Mouse (Mus musculus): ENCODE data around the gene Bag6. TPM values are rescaled to one million over a fixed set of nuclear protein-coding genes. Genes with fewer than 3 reads are reported as not detected.
"Not testable (repeated sequence)": the region's sequence is repeated elsewhere in the genome, so short reads cannot be mapped to it uniquely, and the experiment has no call there.

Gene Bag6
- polyA plus RNA-seq, 1 experiment from 2014 or later, result 73.6 TPM

DNA sequence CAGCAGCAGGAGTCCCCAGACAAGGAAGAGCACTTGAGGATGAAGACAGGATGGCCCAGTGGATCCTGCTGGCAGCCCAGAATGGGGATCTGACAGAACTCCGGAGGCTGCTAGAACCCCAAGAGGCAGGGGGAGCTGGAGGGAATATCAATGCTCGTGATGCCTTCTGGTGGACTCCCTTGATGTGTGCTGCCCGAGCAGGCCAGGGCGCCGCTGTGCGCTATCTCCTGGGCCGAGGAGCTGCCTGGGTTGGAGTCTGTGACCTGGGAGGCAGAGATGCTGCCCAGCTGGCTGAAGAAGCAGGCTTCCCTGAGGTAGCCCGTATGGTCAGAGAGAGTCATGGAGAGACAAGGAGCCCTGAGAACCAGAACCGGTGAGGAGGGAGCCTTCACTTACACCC lies 11.7 kb upstream of the Bag6 start:
- not testable (repeated sequence) for H3K36me3 ChIP-seq (ENCODE audit: control insufficient read depth, insufficient read depth, low read length); H3K4me2 ChIP-seq; DNase-seq (ENCODE audit: low spot score); H3K27ac ChIP-seq (ENCODE audit: low read depth, low read length); H3K9me3 ChIP-seq (ENCODE audit: control insufficient read depth, low read length); H3K27me3 ChIP-seq (replicated peaks; ENCODE audit: control insufficient read depth, insufficient read depth, low read length); H3K9ac ChIP-seq (ENCODE audit: low read depth, low read length); H3K4me3 ChIP-seq (ENCODE audit: low read depth, low read length); ATAC-seq (replicated peaks; ENCODE audit: low FRiP score)
- H3K4me1 ChIP-seq (replicated peaks; ENCODE audit: control insufficient read depth, insufficient read depth, low read length), result peaks cover 26% of the 10 kb centered on the region
- 88% methylated on average over 9 of the region's 9 CpGs for WGBS

DNA sequence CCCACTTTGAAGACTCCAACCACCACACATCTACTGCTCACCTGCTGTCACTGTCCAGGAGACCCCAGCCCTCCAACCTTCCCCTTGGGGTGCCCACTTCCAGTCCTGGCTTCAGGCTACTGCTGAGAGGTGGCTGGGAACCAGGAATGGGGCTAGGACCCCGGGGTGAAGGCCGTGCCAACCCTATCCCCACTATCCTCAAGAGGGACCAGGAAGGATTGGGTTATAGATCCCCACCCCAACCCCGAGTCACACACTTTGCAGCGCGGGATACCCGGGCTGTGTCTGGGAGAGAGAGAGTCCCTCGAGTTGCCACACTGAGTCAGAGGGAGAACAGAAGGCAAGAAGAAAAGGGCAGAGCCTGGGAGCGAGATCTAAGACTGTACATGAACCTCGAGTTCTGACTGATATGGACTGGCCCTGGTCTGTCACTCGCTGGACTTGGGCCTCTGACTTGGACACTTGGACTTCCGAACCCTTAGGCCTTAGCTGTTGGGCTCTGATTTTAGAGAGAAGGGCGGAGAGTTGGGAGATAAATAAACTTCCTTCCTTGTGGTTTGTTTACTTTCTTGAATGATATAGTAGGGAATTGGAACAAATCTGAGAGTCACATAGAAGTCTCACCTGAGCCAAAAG lies 10.6 kb upstream of the Bag6 start:
- not testable (repeated sequence) for H3K36me3 ChIP-seq (ENCODE audit: control insufficient read depth, insufficient read depth, low read length); ATAC-seq (replicated peaks; ENCODE audit: low FRiP score); H3K9ac ChIP-seq (ENCODE audit: low read depth, low read length); H3K9me3 ChIP-seq (ENCODE audit: control insufficient read depth, low read length); H3K4me2 ChIP-seq; H3K27ac ChIP-seq (ENCODE audit: low read depth, low read length); DNase-seq (ENCODE audit: low spot score); H3K27me3 ChIP-seq (replicated peaks; ENCODE audit: control insufficient read depth, insufficient read depth, low read length); H3K4me3 ChIP-seq (ENCODE audit: low read depth, low read length)
- peaks cover 26% of the 10 kb centered on the region for H3K4me1 ChIP-seq (replicated peaks; ENCODE audit: control insufficient read depth, insufficient read depth, low read length)
- 89% methylated on average over 12 of the region's 12 CpGs for WGBS

DNA sequence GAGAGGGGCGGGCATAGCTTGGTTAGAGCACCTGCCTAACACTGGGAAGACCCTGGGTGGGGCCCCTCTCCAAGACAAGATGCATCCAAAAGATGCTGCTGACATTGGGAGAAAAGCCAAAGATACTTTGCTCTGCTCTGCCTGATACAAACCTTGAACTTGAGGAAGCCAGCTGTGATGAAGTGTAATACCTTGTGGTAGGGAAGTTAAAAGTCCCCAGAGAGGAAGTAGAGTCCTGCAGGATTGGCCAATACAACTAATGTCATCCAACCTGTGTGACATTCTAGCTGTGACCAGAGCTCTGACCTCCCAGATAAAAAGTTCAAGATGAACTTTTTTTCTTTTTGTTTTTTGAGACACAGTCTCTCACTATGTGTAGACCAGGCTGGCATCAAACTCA lies 9.9 kb upstream of the Bag6 start:
- peaks cover 24% of the 10 kb centered on the region for H3K4me1 ChIP-seq (replicated peaks; ENCODE audit: control insufficient read depth, insufficient read depth, low read length)
- H3K27ac ChIP-seq (ENCODE audit: low read depth, low read length), result no peak overlapping the region
- no peaks in the 10 kb centered on the region for H3K9me3 ChIP-seq (ENCODE audit: control insufficient read depth, low read length)
- H3K4me3 ChIP-seq (ENCODE audit: low read depth, low read length), result peak overlapping the region; percentile 63; the same call in 1 of the 2 replicates
- 0 out of 2 replicates have a peak, but pooled peaks cover 2% of the 10 kb centered on the region for H3K36me3 ChIP-seq (ENCODE audit: control insufficient read depth, insufficient read depth, low read length)
- ATAC-seq (replicated peaks; ENCODE audit: low FRiP score) (no peak), DNase-seq (ENCODE audit: low spot score) (no peak)
- peak overlapping the region; percentile 85 for H3K4me2 ChIP-seq
- 100% methylated on average over 1 of the region's 1 CpGs for WGBS
- H3K27me3 ChIP-seq (replicated peaks; ENCODE audit: control insufficient read depth, insufficient read depth, low read length), result no peaks in the 10 kb centered on the region
- no peak overlapping the region for H3K9ac ChIP-seq (ENCODE audit: low read depth, low read length)

DNA sequence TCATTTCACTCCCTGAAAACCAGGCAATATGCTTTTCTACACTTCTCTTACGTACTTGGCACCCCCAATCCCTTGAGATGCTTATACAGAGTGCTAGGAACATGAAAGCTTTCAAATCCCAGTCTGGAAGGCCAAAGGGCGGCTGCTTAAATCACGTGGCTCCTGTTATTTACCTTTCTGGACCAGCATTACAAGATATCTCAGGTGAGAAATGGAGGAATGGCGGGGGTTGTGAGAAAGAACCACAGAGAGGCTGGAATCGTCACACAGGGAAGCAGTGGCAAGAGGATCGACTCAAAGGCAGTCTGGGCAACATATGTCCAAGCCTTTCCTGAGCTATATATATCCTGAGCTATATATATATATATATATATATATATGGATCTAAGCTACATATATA lies 9.4 kb upstream of the Bag6 start:
- no peak for ATAC-seq (replicated peaks; ENCODE audit: low FRiP score)
- Histone ChIP-seq H3K36me3 (ENCODE audit: control insufficient read depth, insufficient read depth, low read length) (0 out of 2 replicates have a peak, but pooled peaks cover 6% of the 10 kb centered on the region), H3K27me3 (replicated peaks; ENCODE audit: control insufficient read depth, insufficient read depth, low read length) (no peaks in the 10 kb centered on the region), H3K9ac (ENCODE audit: low read depth, low read length) (peak overlapping the region; percentile 79), H3K27ac (ENCODE audit: low read depth, low read length) (peak overlapping the region; percentile 77), H3K9me3 (ENCODE audit: control insufficient read depth, low read length) (no peaks in the 10 kb centered on the region), H3K4me3 (ENCODE audit: low read depth, low read length) (peak overlapping the region; percentile 63), H3K4me1 (replicated peaks; ENCODE audit: control insufficient read depth, insufficient read depth, low read length) (peaks cover 20% of the 10 kb centered on the region), H3K4me2 (peak overlapping the region; percentile 85)
- WGBS, result 30% methylated on average over 6 of the region's 6 CpGs
- DNase-seq (ENCODE audit: low spot score), result no peak

DNA sequence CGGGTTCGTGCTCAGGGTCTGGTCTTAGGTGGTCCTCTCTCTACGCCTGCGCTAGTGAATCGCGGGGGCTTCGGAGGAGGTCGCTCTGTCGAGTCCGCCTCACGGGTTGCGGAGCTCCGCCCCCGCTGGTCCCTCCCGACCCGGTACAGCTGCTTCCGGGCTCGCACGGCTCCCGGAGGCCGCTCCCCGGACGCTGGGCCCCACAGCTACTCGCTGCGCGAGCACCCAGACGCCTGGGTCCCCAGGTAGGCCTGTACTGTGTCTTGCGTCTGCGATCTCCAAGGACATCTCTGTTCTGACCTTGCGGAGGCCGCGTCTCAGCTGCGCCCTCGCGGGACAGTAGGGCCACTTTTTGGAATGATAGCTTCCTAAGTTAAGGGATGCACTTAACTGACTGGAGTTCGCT lies 8.8 kb upstream of the Bag6 start, which contains the start of gene D17H6S53E:
TSS of gene D17H6S53E (plus strand) at position 168 of the 406 bp plus-strand sequence.
- no peaks in the 10 kb centered on the region for H3K27me3 ChIP-seq (replicated peaks; ENCODE audit: control insufficient read depth, insufficient read depth, low read length)
- no peaks in the 10 kb centered on the region for H3K9me3 ChIP-seq (ENCODE audit: control insufficient read depth, low read length)
- H3K27ac ChIP-seq (ENCODE audit: low read depth, low read length), result peak within 1 kb of the TSS; percentile 77
- ATAC-seq (replicated peaks; ENCODE audit: low FRiP score), result peak; percentile 79
- H3K4me1 ChIP-seq (replicated peaks; ENCODE audit: control insufficient read depth, insufficient read depth, low read length), result peaks cover 20% of the 10 kb centered on the region
- under 1% methylated on average over 36 of the region's 36 CpGs for WGBS
- peaks cover 6% of the 10 kb centered on the region; the same call in 1 of the 2 replicates for H3K36me3 ChIP-seq (ENCODE audit: control insufficient read depth, insufficient read depth, low read length)
- H3K9ac ChIP-seq (ENCODE audit: low read depth, low read length), result peak within 1 kb of the TSS; percentile 79
- peak; percentile 79 for DNase-seq (ENCODE audit: low spot score)
- H3K4me3 ChIP-seq (ENCODE audit: low read depth, low read length), result peak within 1 kb of the TSS; percentile 63
- peak within 1 kb of the TSS; percentile 85 for H3K4me2 ChIP-seq

DNA sequence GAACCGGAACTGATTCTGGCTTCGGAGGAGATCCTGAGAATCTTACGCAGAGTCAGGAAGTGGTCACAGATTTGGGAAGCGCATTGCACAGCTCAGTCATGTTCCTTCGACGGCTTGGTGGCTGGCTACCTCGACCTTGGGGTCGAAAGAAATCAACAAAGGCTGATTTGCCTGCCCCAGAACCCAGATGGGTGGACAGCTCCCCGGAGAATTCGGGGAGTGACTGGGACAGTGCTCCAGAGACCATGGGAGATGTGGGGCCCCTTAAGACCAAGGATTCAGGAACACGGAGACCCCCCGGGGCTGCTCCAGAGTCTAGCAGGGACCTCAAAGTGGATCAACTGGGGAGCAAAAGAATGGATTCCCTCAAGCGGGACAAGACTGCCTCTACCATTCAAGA lies 8.0 kb upstream of the Bag6 start:
- 50% methylated on average over 13 of the region's 13 CpGs for WGBS
- peaks cover 20% of the 10 kb centered on the region for H3K4me1 ChIP-seq (replicated peaks; ENCODE audit: control insufficient read depth, insufficient read depth, low read length)

DNA sequence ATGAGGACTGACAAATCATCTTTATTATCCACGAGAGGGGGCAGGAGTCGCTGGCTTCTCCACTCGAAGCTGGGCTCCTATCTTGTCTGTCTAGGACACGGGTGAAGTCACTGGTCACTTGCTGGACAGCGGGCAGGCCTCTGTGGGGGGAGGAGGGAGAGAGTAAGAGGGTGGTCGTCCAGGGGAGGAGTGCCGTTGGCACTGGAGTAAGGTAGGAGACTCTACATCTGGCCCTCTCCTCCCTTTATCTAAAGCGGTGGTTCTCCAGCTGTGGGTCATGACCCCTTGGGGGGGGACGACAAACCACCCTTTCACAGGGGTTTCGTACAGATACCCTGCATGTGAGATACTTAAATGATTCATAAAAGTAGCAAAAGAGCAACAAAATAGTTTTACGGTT lies 6.0 kb upstream of the Bag6 start:
- WGBS, result 70% methylated on average over 11 of the region's 11 CpGs
- DNase-seq (ENCODE audit: low spot score) (no peak), ATAC-seq (replicated peaks; ENCODE audit: low FRiP score) (no peak)
- Histone ChIP-seq H3K4me3 (ENCODE audit: low read depth, low read length) (no peak overlapping the region), H3K4me2 (peak overlapping the region; percentile 27), H3K27ac (ENCODE audit: low read depth, low read length) (no peak overlapping the region), H3K9ac (ENCODE audit: low read depth, low read length) (no peak overlapping the region), H3K9me3 (ENCODE audit: control insufficient read depth, low read length) (no peaks in the 10 kb centered on the region), H3K4me1 (replicated peaks; ENCODE audit: control insufficient read depth, insufficient read depth, low read length) (peaks cover 18% of the 10 kb centered on the region), H3K27me3 (replicated peaks; ENCODE audit: control insufficient read depth, insufficient read depth, low read length) (no peaks in the 10 kb centered on the region), H3K36me3 (ENCODE audit: control insufficient read depth, insufficient read depth, low read length) (peaks cover 6% of the 10 kb centered on the region; the same call in 1 of the 2 replicates)

More for the DNA sequence above, 8.0 kb upstream of the Bag6 start:
- H3K27me3 ChIP-seq (replicated peaks; ENCODE audit: control insufficient read depth, insufficient read depth, low read length), result no peaks in the 10 kb centered on the region
- no peaks in the 10 kb centered on the region for H3K9me3 ChIP-seq (ENCODE audit: control insufficient read depth, low read length)
- peak overlapping the region; percentile 77; the same call in 1 of the 2 replicates for H3K27ac ChIP-seq (ENCODE audit: low read depth, low read length)
- DNase-seq (ENCODE audit: low spot score) (no peak), ATAC-seq (replicated peaks; ENCODE audit: low FRiP score) (no peak)
- H3K9ac ChIP-seq (ENCODE audit: low read depth, low read length), result peak overlapping the region; percentile 79
- H3K36me3 ChIP-seq (ENCODE audit: control insufficient read depth, insufficient read depth, low read length), result peaks cover 6% of the 10 kb centered on the region; the same call in 1 of the 2 replicates
- peak overlapping the region; percentile 85 for H3K4me2 ChIP-seq
- peak overlapping the region; percentile 63 for H3K4me3 ChIP-seq (ENCODE audit: low read depth, low read length)

DNA sequence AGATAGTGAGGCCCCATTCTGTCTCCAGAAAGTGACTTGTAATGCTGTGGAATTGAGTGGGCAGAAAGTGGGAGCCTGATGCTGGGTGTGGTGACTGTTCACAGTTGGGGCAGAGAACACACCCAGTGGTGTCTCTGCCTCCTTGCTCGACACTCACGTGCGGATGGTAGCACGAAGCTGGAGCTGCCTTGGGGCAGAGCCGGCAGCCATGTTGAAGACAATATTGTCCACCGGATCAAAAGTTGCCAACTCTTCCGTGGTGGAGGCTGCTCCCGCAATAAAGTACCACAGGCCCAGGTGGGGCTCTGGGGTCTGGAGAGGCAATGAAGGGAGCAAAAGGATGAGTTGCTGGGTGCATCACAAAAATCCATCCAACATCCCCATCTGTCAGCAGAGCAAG lies 3.9 kb upstream of the Bag6 start:
- peak overlapping the region; percentile 47 for H3K4me3 ChIP-seq (ENCODE audit: low read depth, low read length)
- H3K4me2 ChIP-seq, result peak overlapping the region; percentile 62
- peaks cover 10% of the 10 kb centered on the region for H3K4me1 ChIP-seq (replicated peaks; ENCODE audit: control insufficient read depth, insufficient read depth, low read length)
- ATAC-seq (replicated peaks; ENCODE audit: low FRiP score) (no peak), DNase-seq (ENCODE audit: low spot score) (no peak)
- peak overlapping the region; percentile 14 for H3K27ac ChIP-seq (ENCODE audit: low read depth, low read length)
- WGBS, result 80% methylated on average over 8 of the region's 8 CpGs
- H3K9me3 ChIP-seq (ENCODE audit: control insufficient read depth, low read length), result no peaks in the 10 kb centered on the region
- H3K36me3 ChIP-seq (ENCODE audit: control insufficient read depth, insufficient read depth, low read length), result peaks cover 6% of the 10 kb centered on the region; the same call in 1 of the 2 replicates
- no peaks in the 10 kb centered on the region for H3K27me3 ChIP-seq (replicated peaks; ENCODE audit: control insufficient read depth, insufficient read depth, low read length)
- H3K9ac ChIP-seq (ENCODE audit: low read depth, low read length), result peak overlapping the region; percentile 7; the same call in 1 of the 2 replicates
